Mouse (Mus musculus) forebrain, embryonic 16.5 days (tissue): ENCODE measurements around the gene Vmn1r17. TPM values are rescaled to one million over a fixed set of nuclear protein-coding genes. Genes with fewer than 3 reads are reported as not detected.

Experiments used
- polyA plus RNA-seq: library from polyadenylated mRNA; unstranded; fragments of >200 nt; fragmentation: Nextera tagmentation; extraction: Ambion mirVana; gene quantifications from 2 replicates; pipeline ENCODE4 v1.2.1, GENCODE M21; 2015

The Vmn1r17 gene
- polyA plus RNA-seq, 1 experiment from 2014 or later, result not detected

Other genes with a start within 250 kb of the Vmn1r17 start
- gene Vmn1r11, start 230.3 kb downstream of the Vmn1r17 start, polyA plus RNA-seq, result not detected in 2 replicates
- gene Vmn1r12, start 206.8 kb downstream of the Vmn1r17 start, polyA plus RNA-seq, result not detected in 2 replicates
- gene Vmn1r13, start 160.4 kb downstream of the Vmn1r17 start, polyA plus RNA-seq, result not detected in 2 replicates
- not detected in 2 replicates for gene Vmn1r14, start 132.0 kb downstream of the Vmn1r17 start, polyA plus RNA-seq
- gene Vmn1r15, start 105.8 kb downstream of the Vmn1r17 start, polyA plus RNA-seq, result not detected in 2 replicates
- gene Vmn1r16, start 34.2 kb downstream of the Vmn1r17 start, polyA plus RNA-seq, result not detected in 2 replicates
- not detected in 2 replicates for gene Vmn1r18, start 32.1 kb upstream of the Vmn1r17 start, polyA plus RNA-seq
- not detected in 2 replicates for gene Vmn1r19, start 40.1 kb upstream of the Vmn1r17 start, polyA plus RNA-seq
- not detected in 2 replicates for gene Vmn1r20, start 65.2 kb upstream of the Vmn1r17 start, polyA plus RNA-seq
- gene Ppm1k, start 171.7 kb upstream of the Vmn1r17 start, polyA plus RNA-seq, result 8.0 and 8.9 TPM in 2 replicates
- gene Herc6, start 217.3 kb upstream of the Vmn1r17 start, polyA plus RNA-seq, result 1.1 and 1.2 TPM in 2 replicates